Mouse (Mus musculus): ENCODE data around the gene Ccdc155.

DNA sequence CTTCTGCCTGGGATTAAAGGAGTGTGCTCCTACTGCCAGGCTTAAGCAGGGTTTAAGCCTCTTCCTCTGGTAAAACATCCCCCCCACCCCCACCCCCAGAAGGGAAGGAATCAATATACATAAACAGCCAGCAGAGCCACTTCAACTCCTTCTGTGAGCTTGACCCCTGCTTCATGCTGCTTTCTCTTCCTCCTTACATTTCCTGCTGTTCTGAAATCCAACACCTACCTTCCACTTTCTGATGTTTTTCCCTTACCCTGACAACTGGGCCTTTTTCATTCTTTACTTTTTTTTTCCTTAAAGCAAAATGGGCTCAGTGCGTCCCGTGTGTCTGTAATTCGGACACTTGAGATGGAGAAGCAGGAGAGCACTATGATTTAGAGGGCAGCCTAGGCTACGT, 54.4 kb downstream of the Ccdc155 start:
- no peak for TF ChIP-seq CTCF (IDR thresholded peaks at IDR 0.05; ENCODE audit: insufficient read depth, low read length)
- TF ChIP-seq POLR2A (IDR thresholded peaks at IDR 0.05; ENCODE audit: borderline replicate concordance, extremely low read depth, low read depth, low read length): no peak
